Mouse (Mus musculus): ENCODE data around the gene Chp1.
"Not testable (repeated sequence)": the region's sequence is repeated elsewhere in the genome, so short reads cannot be mapped to it uniquely, and the experiment has no call there.

- TF ChIP-seq GATA1, TAL1 (IDR thresholded peaks at IDR 0.05; ENCODE audit: low read length): not testable (repeated sequence)
Measured at GRCm38 (mm10) chr2:119601575-119601974, 54.1 kb downstream of the Chp1 start.
